Mouse (Mus musculus) ES-E14 (cell line): ENCODE measurements around the gene Rccd1. TPM values are rescaled to one million over a fixed set of nuclear protein-coding genes. Genes with fewer than 3 reads are reported as not detected.

Experiments
- DNase-seq: peaks from one replicate; pipeline ENCODE4 v3.0.0-alpha.2; 2013; ENCODE audit warnings: low read depth, low spot score
- H3K27ac ChIP-seq: 2 replicates; pipeline ENCODE4 v1.5.1; 2012; ENCODE audit warnings: low read depth, mild to moderate bottlenecking, low read length, moderate library complexity, mixed read lengths; ENCODE audit not compliant: poor library complexity, insufficient read depth, severe bottlenecking
- H3K36me3 ChIP-seq: 2 replicates; pipeline ENCODE4 v1.6.1; 2012; ENCODE audit warnings: mild to moderate bottlenecking, low read length, moderate library complexity, mixed read lengths; ENCODE audit not compliant: control insufficient read depth, poor library complexity, insufficient read depth, severe bottlenecking
- H3K4me1 ChIP-seq, 2 experiments: fragments of 150-350 bp in 1 of 2; sonication (generic) in 1 of 2; 2 replicates each; pipeline ENCODE4 v1.6.1; 2012; ENCODE audit warnings: low read length in 2 of 2, mild to moderate bottlenecking in 1 of 2, mixed read lengths in 1 of 2; ENCODE audit not compliant: control insufficient read depth in 2 of 2, insufficient read depth in 2 of 2, poor library complexity in 1 of 2
- H3K4me3 ChIP-seq, 2 experiments: fragments of 150-350 bp in 1 of 2; sonication (generic) in 1 of 2; 2 replicates each; pipeline ENCODE4 v1.5.1; 2012; ENCODE audit warnings: low read length in 2 of 2, low read depth in 1 of 2, mild to moderate bottlenecking in 1 of 2, mixed read lengths in 1 of 2; ENCODE audit not compliant: insufficient read depth in 1 of 2, poor library complexity in 1 of 2, severe bottlenecking in 1 of 2
- H3K9ac ChIP-seq: 2 replicates; pipeline ENCODE4 v1.6.1; 2012; ENCODE audit warnings: low read depth, mild to moderate bottlenecking, low read length, mixed read lengths; ENCODE audit not compliant: poor library complexity, insufficient read depth, severe bottlenecking
- H3K9me3 ChIP-seq: fragments of 150-350 bp; sonication (generic); 2 replicates; pipeline ENCODE4 v1.6.1; 2012; ENCODE audit warnings: low read depth, mild to moderate bottlenecking, low read length; ENCODE audit not compliant: control insufficient read depth, insufficient read depth
- CHD2 ChIP-seq: IDR thresholded peaks from 2 replicates; pipeline ENCODE4 v1.6.1; 2014; ENCODE audit warnings: mild to moderate bottlenecking, low read depth, low read length, inconsistent platforms
- HCFC1 ChIP-seq: IDR thresholded peaks from 2 replicates; pipeline ENCODE4 v1.6.1; 2012; ENCODE audit warnings: low read length, inconsistent platforms, borderline replicate concordance; ENCODE audit not compliant: insufficient read depth
- MAFK ChIP-seq: IDR thresholded peaks from 2 replicates; pipeline ENCODE4 v1.6.1; 2014; ENCODE audit warnings: mild to moderate bottlenecking, low read depth, low read length, inconsistent platforms; ENCODE audit not compliant: insufficient read depth
- ZC3H11A ChIP-seq: IDR thresholded peaks from 2 replicates; pipeline ENCODE4 v1.6.1; 2012; ENCODE audit warnings: low read depth, mild to moderate bottlenecking, inconsistent platforms, low read length, borderline replicate concordance
- ZNF384 ChIP-seq: IDR thresholded peaks from 2 replicates; pipeline ENCODE4 v1.6.1; 2012; ENCODE audit warnings: low read depth, low read length, inconsistent platforms
- in situ Hi-C, 2 experiments: fragments of 600-800 bp; cut with MboI; formaldehyde crosslinking; loops; one replicate each; pipeline ENCODE4 v1.15.1; 2025; ENCODE audit warnings: low sequenced_read_pairs in 2 of 2, inconsistent platforms in 1 of 2; ENCODE audit not compliant: unreplicated experiment in 2 of 2
- total RNA-seq: library from RNA; depleted of rRNA; stranded (reverse); fragments of 300-350 nt; gene quantifications from 2 replicates; pipeline ENCODE4 v1.2.3, GENCODE M21; 2012

Gene Rccd1
- total RNA-seq, 1 experiment: 16.4 TPM

- DNase-seq: no peak
- no peak overlapping the region for H3K27ac ChIP-seq
- H3K4me1 ChIP-seq: peaks cover 1 to 11% of the 10 kb centered on the region in 2 experiments; a peak in 1 of 4 replicates
- no peak overlapping the region for H3K4me3 ChIP-seq
- no peaks in the 10 kb centered on the region for H3K9me3 ChIP-seq
- peaks cover 6% of the 10 kb centered on the region; the same call in 1 of the 2 replicates for H3K36me3 ChIP-seq
- in situ Hi-C loops: no loop called here
- H3K9ac ChIP-seq: no peak overlapping the region
- no peak for TF ChIP-seq ZC3H11A
These were observed 33.8 kb upstream of the Rccd1 start for GRCm38 (mm10) chr7:80358039-80358438.

- Histone ChIP-seq H3K36me3 (peaks cover 9% of the 10 kb centered on the region; the same call in 1 of the 2 replicates), H3K9ac (no peak overlapping the region), H3K9me3 (no peaks in the 10 kb centered on the region), H3K4me3 (no peak overlapping the region), H3K4me1 (peaks cover 1 to 11% of the 10 kb centered on the region in 2 experiments; a peak in 1 of 4 replicates), H3K27ac (no peak overlapping the region)
- DNase-seq: no peak
- TF ChIP-seq ZC3H11A (no peak), MAFK (no peak), ZNF384 (no peak), CHD2 (no peak), HCFC1 (no peak)
- in situ Hi-C loops: no loop called here
These were observed 32.9 kb upstream of the Rccd1 start for GRCm38 (mm10) chr7:80357156-80357555.

DNA sequence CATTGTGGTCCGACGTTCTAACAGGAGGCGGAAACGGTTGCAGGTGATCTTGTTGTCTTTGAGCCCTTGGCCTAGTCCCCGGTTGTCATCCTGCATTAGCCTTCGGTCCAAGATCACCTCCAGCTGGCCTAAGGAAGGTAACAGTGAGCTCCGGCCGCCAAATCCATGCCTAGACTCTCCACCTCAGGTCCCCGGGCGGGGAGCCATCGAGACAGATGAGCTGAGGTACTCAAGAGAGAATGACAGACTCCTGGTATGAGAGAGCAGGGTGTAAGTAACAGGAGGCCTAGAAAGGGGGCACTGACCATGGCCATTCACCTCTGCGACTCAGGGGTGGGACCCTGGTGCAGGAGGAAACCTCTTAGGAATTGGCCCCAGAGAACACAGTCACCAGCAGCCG, 32.1 kb upstream of the Rccd1 start:
- H3K27ac ChIP-seq: no peak overlapping the region
- peaks cover 8% of the 10 kb centered on the region; the same call in 1 of the 2 replicates for H3K36me3 ChIP-seq
- no peak overlapping the region for H3K4me3 ChIP-seq
- DNase-seq: no peak
- H3K4me1 ChIP-seq: peaks cover 1 to 13% of the 10 kb centered on the region in 2 experiments; a peak in 1 of 4 replicates
- TF ChIP-seq ZC3H11A: no peak
- TF ChIP-seq ZNF384: no peak
- no peak for TF ChIP-seq CHD2
- TF ChIP-seq MAFK: no peak
- no peak for TF ChIP-seq HCFC1
- H3K9ac ChIP-seq: no peak overlapping the region
- in situ Hi-C loops: no loop called here
- H3K9me3 ChIP-seq: no peaks in the 10 kb centered on the region

DNA sequence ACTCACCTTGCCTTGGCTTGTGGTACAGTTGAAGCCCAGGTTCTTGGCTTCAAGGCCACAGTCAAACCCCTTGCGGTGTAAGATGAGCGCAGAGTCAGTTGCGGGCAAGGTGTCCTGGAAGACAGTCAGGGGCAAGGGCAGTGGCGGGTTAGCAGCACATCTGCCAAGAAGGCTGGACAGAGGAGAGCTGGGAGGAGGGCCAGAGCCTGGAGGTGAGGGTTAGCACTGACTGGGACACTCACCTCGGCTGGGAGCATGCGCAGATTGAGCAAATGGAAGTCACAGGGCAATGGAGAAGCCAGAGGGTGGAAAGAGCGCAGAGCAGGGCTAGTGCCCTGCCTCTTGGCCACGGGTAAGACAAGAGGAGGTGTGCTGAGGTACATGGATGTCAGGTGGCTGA, 28.7 kb upstream of the Rccd1 start:
- H3K36me3 ChIP-seq: peaks cover 6% of the 10 kb centered on the region; the same call in 1 of the 2 replicates
- DNase-seq: no peak
- H3K4me1 ChIP-seq: peaks cover 0 to 11% of the 10 kb centered on the region in 2 experiments; a peak in 1 of 4 replicates
- H3K9me3 ChIP-seq: no peaks in the 10 kb centered on the region
- TF ChIP-seq HCFC1: no peak
- TF ChIP-seq CHD2: no peak
- TF ChIP-seq MAFK: no peak
- no peak for TF ChIP-seq ZNF384
- TF ChIP-seq ZC3H11A: no peak
- no peak overlapping the region for H3K27ac ChIP-seq
- in situ Hi-C loops: no loop called here
- no peak overlapping the region for H3K4me3 ChIP-seq
- no peak overlapping the region for H3K9ac ChIP-seq

GRCm38 (mm10) chr7:80350808-80351207, 26.6 kb upstream of the Rccd1 start:
- Histone ChIP-seq H3K4me3 (no peak overlapping the region), H3K9ac (no peak overlapping the region), H3K4me1 (peaks cover 0 to 14% of the 10 kb centered on the region in 2 experiments; a peak in 1 of 4 replicates), H3K27ac (no peak overlapping the region), H3K9me3 (no peaks in the 10 kb centered on the region), H3K36me3 (peaks cover 6% of the 10 kb centered on the region; the same call in 1 of the 2 replicates)
- no peak for TF ChIP-seq ZNF384
- TF ChIP-seq HCFC1: no peak
- TF ChIP-seq ZC3H11A: no peak
- no peak for TF ChIP-seq CHD2
- TF ChIP-seq MAFK: no peak
- in situ Hi-C loops: no loop called here
- DNase-seq: no peak
